Mouse (Mus musculus) forebrain, embryonic 12.5 days (tissue): ENCODE results near the gene Foxq1. TPM values are rescaled to one million over a fixed set of nuclear protein-coding genes. Genes with fewer than 3 reads are reported as not detected.

Experiments
- ATAC-seq: fragments of 200-750 bp; cut with Nextera tagmentation; 2 replicates; pipeline ENCODE4 v1.8.0; 2017; ENCODE audit warnings: moderate TSS enrichment; ENCODE audit not compliant: low FRiP score
- H3K27ac ChIP-seq: fragments of 300-500 bp; sonication (generic); 2 replicates; pipeline ENCODE4 v1.5.1; 2016; ENCODE audit warnings: mild to moderate bottlenecking
- H3K27me3 ChIP-seq: fragments of 300-500 bp; sonication (generic); 2 replicates; pipeline ENCODE4 v1.6.1; 2016; ENCODE audit warnings: mild to moderate bottlenecking
- H3K36me3 ChIP-seq: fragments of 300-500 bp; sonication (generic); replicated peaks from 2 replicates; pipeline ENCODE4 v1.6.1; 2016; ENCODE audit warnings: mild to moderate bottlenecking
- H3K4me1 ChIP-seq: fragments of 300-500 bp; sonication (generic); 2 replicates; pipeline ENCODE4 v1.6.1; 2016
- H3K4me2 ChIP-seq: fragments of 300-500 bp; sonication (generic); 2 replicates; pipeline ENCODE4 v1.6.1; 2016; ENCODE audit warnings: mild to moderate bottlenecking, moderate library complexity
- H3K4me3 ChIP-seq: fragments of 300-500 bp; sonication (generic); replicated peaks from 2 replicates; pipeline ENCODE4 v1.5.1; 2016; ENCODE audit warnings: mild to moderate bottlenecking
- H3K9ac ChIP-seq: fragments of 300-500 bp; sonication (generic); 2 replicates; pipeline ENCODE4 v1.6.1; 2016; ENCODE audit warnings: mild to moderate bottlenecking
- H3K9me3 ChIP-seq: fragments of 300-500 bp; sonication (generic); 2 replicates; pipeline ENCODE4 v1.6.1; 2016
- WGBS: fragments of 180-500 bp; shearing (Covaris S2); methylation state at CpG from one replicate; pipeline ENCODE4 v1.1.7; 2016; 5-methylcytosine and 5-hydroxymethylcytosine counted together
- polyA plus RNA-seq: library from polyadenylated mRNA; unstranded; fragments of >200 nt; fragmentation: Nextera tagmentation; extraction: Ambion mirVana; gene quantifications from 2 replicates; pipeline ENCODE4 v1.2.1, GENCODE M21; 2016

The Foxq1 gene
- polyA plus RNA-seq, 1 experiment from 2014 or later: 1.6 TPM

GRCm38 (mm10) chr13:31556964-31557767, 1.2 kb downstream of the Foxq1 start:
- H3K36me3 ChIP-seq: no peaks in the 10 kb centered on the region
- no peak overlapping the region for H3K9ac ChIP-seq
- WGBS: 5% methylated on average over 24 of the region's 24 CpGs
- no peak overlapping the region for H3K27ac ChIP-seq
- H3K4me2 ChIP-seq: peak overlapping the region; percentile 98
- H3K27me3 ChIP-seq: peaks cover 87% of the 10 kb centered on the region
- peak overlapping the region; percentile 61 for H3K4me3 ChIP-seq
- no peaks in the 10 kb centered on the region for H3K9me3 ChIP-seq
- no peak for ATAC-seq
- H3K4me1 ChIP-seq: peaks cover 29% of the 10 kb centered on the region

GRCm38 (mm10) chr13:31557768-31558520, 2.0 kb downstream of the Foxq1 start:
- 1% methylated on average over 73 of the region's 73 CpGs for WGBS
- Histone ChIP-seq H3K9me3 (no peaks in the 10 kb centered on the region), H3K4me3 (peak overlapping the region; percentile 61), H3K9ac (peak overlapping the region; percentile 51), H3K4me1 (peaks cover 29% of the 10 kb centered on the region), H3K4me2 (peak overlapping the region; percentile 98), H3K27ac (no peak overlapping the region), H3K27me3 (peaks cover 95% of the 10 kb centered on the region), H3K36me3 (no peaks in the 10 kb centered on the region)
- ATAC-seq: peak; percentile 49

- peaks cover 96% of the 10 kb centered on the region for H3K27me3 ChIP-seq
- H3K9ac ChIP-seq: peak within 1 kb of the TSS; percentile 51
- peak; percentile 49 for ATAC-seq
- H3K9me3 ChIP-seq: no peaks in the 10 kb centered on the region
- WGBS: under 1% methylated on average over 88 of the region's 88 CpGs
- H3K27ac ChIP-seq: no peak within 1 kb of the TSS
- H3K4me2 ChIP-seq: peak within 1 kb of the TSS; percentile 98
- H3K4me3 ChIP-seq: peak within 1 kb of the TSS; percentile 61
- H3K36me3 ChIP-seq: no peaks in the 10 kb centered on the region
- H3K4me1 ChIP-seq: peaks cover 29% of the 10 kb centered on the region
Measured at GRCm38 (mm10) chr13:31558521-31559418, 2.8 kb downstream of the Foxq1 start, which contains the start of gene A530084C06Rik. A530084C06Rik (minus strand) TSS chr13:31559333.

GRCm38 (mm10) chr13:31559419-31560144, 3.6 kb downstream of the Foxq1 start:
- Histone ChIP-seq H3K27me3 (peaks cover 92% of the 10 kb centered on the region), H3K4me3 (peak overlapping the region; percentile 61), H3K4me2 (peak overlapping the region; percentile 98), H3K9ac (peak overlapping the region; percentile 38), H3K36me3 (no peaks in the 10 kb centered on the region), H3K9me3 (no peaks in the 10 kb centered on the region), H3K4me1 (peaks cover 29% of the 10 kb centered on the region), H3K27ac (no peak overlapping the region)
- ATAC-seq: peak; percentile 82
- WGBS: under 1% methylated on average over 88 of the region's 92 CpGs

- no peak for ATAC-seq
- no peak overlapping the region for H3K4me3 ChIP-seq
- H3K9ac ChIP-seq: no peak overlapping the region
- no peak overlapping the region for H3K27ac ChIP-seq
- H3K36me3 ChIP-seq: no peaks in the 10 kb centered on the region
- H3K27me3 ChIP-seq: peaks cover 51% of the 10 kb centered on the region
- H3K4me1 ChIP-seq: peaks cover 6% of the 10 kb centered on the region
- WGBS: 69% methylated on average over 6 of the region's 6 CpGs
- H3K4me2 ChIP-seq: no peak overlapping the region
- no peaks in the 10 kb centered on the region for H3K9me3 ChIP-seq
Measured at GRCm38 (mm10) chr13:31564394-31564793, 8.5 kb downstream of the Foxq1 start.

GRCm38 (mm10) chr13:31567099-31567498, 11.2 kb downstream of the Foxq1 start:
- H3K4me3 ChIP-seq: no peak overlapping the region
- no peak overlapping the region for H3K4me2 ChIP-seq
- H3K27ac ChIP-seq: no peak overlapping the region
- no peaks in the 10 kb centered on the region for H3K9me3 ChIP-seq
- WGBS: 85% methylated on average over 8 of the region's 8 CpGs
- H3K36me3 ChIP-seq: no peaks in the 10 kb centered on the region
- peaks cover 23% of the 10 kb centered on the region for H3K27me3 ChIP-seq
- no peaks in the 10 kb centered on the region; the same call in 1 of the 2 replicates for H3K4me1 ChIP-seq
- no peak for ATAC-seq
- H3K9ac ChIP-seq: no peak overlapping the region

GRCm38 (mm10) chr13:31567617-31568294, 11.8 kb downstream of the Foxq1 start:
- no peaks in the 10 kb centered on the region for H3K36me3 ChIP-seq
- H3K9ac ChIP-seq: no peak overlapping the region
- no peaks in the 10 kb centered on the region for H3K9me3 ChIP-seq
- H3K4me3 ChIP-seq: no peak overlapping the region
- H3K27me3 ChIP-seq: peaks cover 17% of the 10 kb centered on the region
- no peak overlapping the region for H3K27ac ChIP-seq
- H3K4me2 ChIP-seq: no peak overlapping the region
- ATAC-seq: no peak
- 89% methylated on average over 6 of the region's 6 CpGs for WGBS
- H3K4me1 ChIP-seq: no peaks in the 10 kb centered on the region; the same call in 1 of the 2 replicates

GRCm38 (mm10) chr13:31572806-31573508, 17.0 kb downstream of the Foxq1 start:
- Histone ChIP-seq H3K27ac (no peak overlapping the region), H3K9me3 (no peaks in the 10 kb centered on the region), H3K36me3 (no peaks in the 10 kb centered on the region), H3K4me1 (peaks cover 10% of the 10 kb centered on the region; the same call in 1 of the 2 replicates), H3K4me2 (no peak overlapping the region), H3K27me3 (peaks cover 4% of the 10 kb centered on the region; the same call in 1 of the 2 replicates), H3K4me3 (no peak overlapping the region), H3K9ac (no peak overlapping the region)
- ATAC-seq: no peak
- WGBS: 86% methylated on average over 10 of the region's 10 CpGs

GRCm38 (mm10) chr13:31574627-31575026, 18.7 kb downstream of the Foxq1 start:
- 73% methylated on average over 3 of the region's 3 CpGs for WGBS
- Histone ChIP-seq H3K4me2 (no peak overlapping the region), H3K36me3 (no peaks in the 10 kb centered on the region), H3K27ac (no peak overlapping the region), H3K4me3 (no peak overlapping the region), H3K9me3 (no peaks in the 10 kb centered on the region), H3K27me3 (peaks cover 4% of the 10 kb centered on the region; the same call in 1 of the 2 replicates), H3K4me1 (peaks cover 15% of the 10 kb centered on the region), H3K9ac (no peak overlapping the region)
- no peak for ATAC-seq

- no peak overlapping the region for H3K27ac ChIP-seq
- no peak overlapping the region for H3K4me2 ChIP-seq
- peaks cover 4% of the 10 kb centered on the region; the same call in 1 of the 2 replicates for H3K27me3 ChIP-seq
- H3K4me1 ChIP-seq: peaks cover 15% of the 10 kb centered on the region
- no peaks in the 10 kb centered on the region for H3K9me3 ChIP-seq
- no peaks in the 10 kb centered on the region for H3K36me3 ChIP-seq
- no peak overlapping the region for H3K4me3 ChIP-seq
- H3K9ac ChIP-seq: no peak overlapping the region
- ATAC-seq: no peak
- WGBS: 63% methylated on average over 4 of the region's 4 CpGs
Measured at GRCm38 (mm10) chr13:31576696-31577095, 20.8 kb downstream of the Foxq1 start.
